In the genomic region with DNA sequence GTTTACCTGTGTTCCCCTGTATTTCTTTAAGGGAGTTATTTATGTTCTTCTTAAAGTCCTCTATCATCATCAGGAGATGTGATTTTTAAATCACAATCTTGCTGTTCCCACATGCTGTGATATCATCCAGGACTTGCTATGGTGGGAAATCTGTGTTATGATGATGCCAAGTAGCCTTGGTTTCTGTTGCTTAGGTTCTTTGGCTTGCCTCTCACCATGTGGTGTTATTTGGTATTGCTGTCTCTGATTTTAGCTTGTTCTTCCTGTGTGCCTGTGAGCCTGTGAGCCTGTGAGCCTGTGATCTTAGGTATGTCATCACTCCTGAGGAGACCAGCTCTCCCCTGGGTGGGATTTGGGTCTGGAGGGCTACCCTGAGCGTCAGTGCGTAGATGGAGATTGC, we compare ENCODE assay signal across 18 mouse cellular contexts.
"Had no signal": no experiment of that assay in that cellular context is flagged by ENCODE, and none has a peak within 500 bp of the region (broad histone marks: within the 10 kb centered on the region; RNA-seq: fewer than 3 reads in every experiment).

No protein-coding gene starts in this region.

- H3K9ac ChIP-seq: lung, embryonic 15.5 days; midbrain, embryonic 13.5 days; midbrain, embryonic 15.5 days; neural tube, embryonic 12.5 days had no signal

- H3K27ac ChIP-seq: lung, embryonic 15.5 days; macrophage; midbrain, embryonic 13.5 days; midbrain, embryonic 15.5 days; neural tube, embryonic 12.5 days had no signal

- DNase-seq: lung, adult 2 months; lung, postnatal 14 days; lung, postnatal 36 days; right cerebral cortex, adult 18-20 months; right cerebral cortex, postnatal 25 days; right cerebral cortex, postnatal 4 days; spleen, adult 18-20 months; thymus, adult 18-20 months; thymus, postnatal 14 days; thymus, postnatal 36 days had no signal

- H3K4me2 ChIP-seq: lung, embryonic 15.5 days; midbrain, embryonic 11.5 days; midbrain, embryonic 13.5 days; midbrain, embryonic 15.5 days; neural tube, embryonic 12.5 days had no signal

- H3K9me3 ChIP-seq: lung, embryonic 15.5 days; midbrain, embryonic 13.5 days had no signal

- H3K4me3 ChIP-seq: lung, embryonic 15.5 days; megakaryocyte, embryonic 14.5 days; midbrain, embryonic 13.5 days; midbrain, embryonic 15.5 days; neural tube, embryonic 12.5 days had no signal

- H3K4me1 ChIP-seq: lung, embryonic 15.5 days; midbrain, embryonic 13.5 days; midbrain, embryonic 15.5 days; neural tube, embryonic 12.5 days had no signal

- H3K27me3 ChIP-seq: lung, embryonic 15.5 days; megakaryocyte, embryonic 14.5 days; midbrain, embryonic 13.5 days; midbrain, embryonic 15.5 days; neural tube, embryonic 12.5 days had no signal

- H3K36me3 ChIP-seq: lung, embryonic 15.5 days; midbrain, embryonic 15.5 days; neural tube, embryonic 12.5 days had no signal

- ATAC-seq: lung, postnatal 0 days; midbrain, embryonic 13.5 days; midbrain, embryonic 15.5 days had no signal
